Mouse (Mus musculus) kidney, adult 2 months (tissue): Measurements from ENCODE around the gene Ifnk.

Experiments used
- CTCF ChIP-seq: fragments of 200-500 bp; conservative IDR thresholded peaks from 2 replicates; pipeline ENCODE4 v1.5.1; 2011; ENCODE audit warnings: low read depth, mild to moderate bottlenecking, control low read depth, low read length, moderate library complexity, mixed read lengths; ENCODE audit not compliant: insufficient read depth, insufficient read length
- POLR2A ChIP-seq: fragments of 200-500 bp; IDR thresholded peaks from one replicate; pipeline ENCODE4 v1.6.1; 2011; ENCODE audit warnings: low read depth, low read length, control low read depth

DNA sequence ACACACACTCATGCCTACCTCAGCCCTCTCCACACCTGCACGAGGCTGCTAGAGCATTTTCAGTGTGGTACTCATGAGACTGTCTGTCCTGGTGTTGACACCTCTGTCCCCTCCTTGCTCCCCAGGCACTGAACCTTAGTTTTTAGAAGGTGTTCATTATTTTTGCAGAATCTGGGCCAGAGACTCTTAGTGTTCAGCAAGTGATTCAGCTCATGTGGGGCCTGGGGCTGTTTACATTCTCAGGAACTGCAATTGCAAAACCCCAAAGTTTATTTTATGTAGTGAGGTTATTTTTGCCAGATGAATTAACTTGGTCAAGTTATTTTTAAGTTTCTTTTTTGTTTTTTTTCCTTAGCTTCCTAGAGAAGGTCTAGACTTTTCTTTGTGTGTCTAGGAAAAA is 21.7 kb downstream of the Ifnk start:
- TF ChIP-seq POLR2A (no peak), CTCF (no peak)
